Mouse (Mus musculus) ES-Bruce4 (cell line): ENCODE results near the gene Sgce. TPM values are rescaled to one million over a fixed set of nuclear protein-coding genes. Genes with fewer than 3 reads are reported as not detected.

Source experiments
- H3K27ac ChIP-seq: 2 replicates; pipeline ENCODE4 v1.5.1; 2012; ENCODE audit warnings: low read length, inconsistent platforms; ENCODE audit not compliant: insufficient read depth
- H3K27me3 ChIP-seq: 2 replicates; pipeline ENCODE4 v1.6.1; 2012; ENCODE audit warnings: mild to moderate bottlenecking, low read length, inconsistent platforms; ENCODE audit not compliant: control insufficient read depth, poor library complexity, insufficient read depth, severe bottlenecking
- H3K36me3 ChIP-seq: 2 replicates; pipeline ENCODE4 v1.6.1; 2012; ENCODE audit warnings: inconsistent platforms, mild to moderate bottlenecking, low read length, moderate library complexity; ENCODE audit not compliant: control insufficient read depth, poor library complexity, insufficient read depth, severe bottlenecking
- H3K4me1 ChIP-seq: one replicate; pipeline ENCODE4 v1.8.1; 2011; ENCODE audit warnings: low read length; ENCODE audit not compliant: control insufficient read depth, insufficient read depth
- H3K4me3 ChIP-seq: 2 replicates; pipeline ENCODE4 v1.5.1; 2011; ENCODE audit warnings: low read depth, mild to moderate bottlenecking, low read length
- H3K9ac ChIP-seq: 2 replicates; pipeline ENCODE4 v1.6.1; 2012; ENCODE audit warnings: low read depth, mild to moderate bottlenecking, inconsistent platforms; ENCODE audit not compliant: poor library complexity, severe bottlenecking
- H3K9me3 ChIP-seq: replicated peaks from 2 replicates; pipeline ENCODE4 v1.6.1; 2012; ENCODE audit warnings: mild to moderate bottlenecking, low read length, inconsistent platforms; ENCODE audit not compliant: control insufficient read depth, poor library complexity, insufficient read depth, severe bottlenecking
- CTCF ChIP-seq: IDR thresholded peaks from one replicate; pipeline ENCODE4 v1.8.1; 2011; ENCODE audit warnings: low read depth, low read length
- EP300 ChIP-seq: IDR thresholded peaks from 2 replicates; pipeline ENCODE4 v1.6.1; 2011; ENCODE audit warnings: low read depth, low read length; ENCODE audit not compliant: insufficient read depth
- POLR2A ChIP-seq: IDR thresholded peaks from one replicate; pipeline ENCODE4 v1.8.1; 2011; ENCODE audit warnings: low read length; ENCODE audit not compliant: insufficient read depth
- polyA plus RNA-seq: library from polyadenylated mRNA; stranded (reverse); fragments of >200 nt; gene quantifications from 2 replicates; pipeline ENCODE4 v1.2.4, GENCODE M21; 2011; ENCODE audit warnings: low read depth; ENCODE audit not compliant: missing spikeins, insufficient read depth, insufficient read length

Sgce gene
- polyA plus RNA-seq, 1 experiment, result 35.6 TPM

- no peak overlapping the region; the same call in 1 of the 2 replicates for H3K27ac ChIP-seq
- H3K36me3 ChIP-seq, result no peaks in the 10 kb centered on the region
- no peak overlapping the region for H3K9ac ChIP-seq
- H3K27me3 ChIP-seq, result no peaks in the 10 kb centered on the region
- TF ChIP-seq EP300, result no peak
- no peak for TF ChIP-seq POLR2A
- no peak for TF ChIP-seq CTCF
- no peaks in the 10 kb centered on the region for H3K9me3 ChIP-seq
- no peak overlapping the region for H3K4me3 ChIP-seq
- no peaks in the 10 kb centered on the region for H3K4me1 ChIP-seq
Observed at GRCm38 (mm10) chr6:4677356-4677761, 69.6 kb downstream of the Sgce start.

GRCm38 (mm10) chr6:4665154-4665553 is 81.9 kb downstream of the Sgce start:
- Histone ChIP-seq H3K36me3 (no peaks in the 10 kb centered on the region), H3K4me3 (no peak overlapping the region), H3K27me3 (no peaks in the 10 kb centered on the region; the same call in 1 of the 2 replicates), H3K4me1 (no peaks in the 10 kb centered on the region), H3K9ac (no peak overlapping the region), H3K27ac (no peak overlapping the region), H3K9me3 (no peaks in the 10 kb centered on the region)
- no peak for TF ChIP-seq CTCF
- no peak for TF ChIP-seq EP300
- no peak for TF ChIP-seq POLR2A

- TF ChIP-seq POLR2A (no peak), CTCF (no peak), EP300 (no peak)
- Histone ChIP-seq H3K9ac (no peak overlapping the region), H3K36me3 (no peaks in the 10 kb centered on the region), H3K9me3 (no peaks in the 10 kb centered on the region), H3K27ac (no peak overlapping the region), H3K27me3 (no peaks in the 10 kb centered on the region; the same call in 1 of the 2 replicates), H3K4me1 (no peaks in the 10 kb centered on the region), H3K4me3 (no peak overlapping the region)
Observed at GRCm38 (mm10) chr6:4664313-4664712, 82.7 kb downstream of the Sgce start.

GRCm38 (mm10) chr6:4663516-4663915 is 83.5 kb downstream of the Sgce start:
- Histone ChIP-seq H3K4me3 (no peak overlapping the region), H3K27me3 (no peaks in the 10 kb centered on the region), H3K36me3 (no peaks in the 10 kb centered on the region), H3K4me1 (no peaks in the 10 kb centered on the region), H3K27ac (no peak overlapping the region), H3K9ac (no peak overlapping the region), H3K9me3 (no peaks in the 10 kb centered on the region)
- TF ChIP-seq POLR2A (no peak), EP300 (0 out of 2 replicates have a peak, but pooled peaks have one; percentile 8)

- Histone ChIP-seq H3K27ac (no peak overlapping the region), H3K4me3 (peak overlapping the region; percentile 45), H3K9ac (peak overlapping the region; percentile 62), H3K36me3 (no peaks in the 10 kb centered on the region), H3K4me1 (no peaks in the 10 kb centered on the region), H3K9me3 (no peaks in the 10 kb centered on the region), H3K27me3 (peaks cover 1% of the 10 kb centered on the region; the same call in 1 of the 2 replicates)
- TF ChIP-seq POLR2A, result no peak
- no peak for TF ChIP-seq EP300
- no peak for TF ChIP-seq CTCF
Observed at GRCm38 (mm10) chr6:4658861-4659260, 88.1 kb downstream of the Sgce start.

- TF ChIP-seq CTCF, result no peak
- no peak for TF ChIP-seq EP300
- no peak for TF ChIP-seq POLR2A
- H3K9ac ChIP-seq, result no peak overlapping the region
- no peak overlapping the region for H3K27ac ChIP-seq
- no peak overlapping the region for H3K4me3 ChIP-seq
- H3K36me3 ChIP-seq, result no peaks in the 10 kb centered on the region
- H3K9me3 ChIP-seq, result no peaks in the 10 kb centered on the region
- no peaks in the 10 kb centered on the region for H3K4me1 ChIP-seq
- H3K27me3 ChIP-seq, result peaks cover 1% of the 10 kb centered on the region; the same call in 1 of the 2 replicates
Observed at GRCm38 (mm10) chr6:4655924-4656323, 91.1 kb downstream of the Sgce start.
